Mouse (Mus musculus) hindbrain, embryonic 15.5 days (tissue): ENCODE data around the gene Nwd2. TPM values are rescaled to one million over a fixed set of nuclear protein-coding genes. Genes with fewer than 3 reads are reported as not detected.

Experiments
- ATAC-seq: fragments of 200-750 bp; cut with Nextera tagmentation; 2 replicates; pipeline ENCODE4 v1.8.0; 2017; ENCODE audit warnings: low read depth, moderate number of reproducible peaks, moderate TSS enrichment; ENCODE audit not compliant: low FRiP score
- H3K27ac ChIP-seq: fragments of 300-500 bp; sonication (generic); replicated peaks from 2 replicates; pipeline ENCODE4 v1.5.1; 2015; ENCODE audit warnings: mild to moderate bottlenecking, inconsistent platforms
- H3K27me3 ChIP-seq: fragments of 300-500 bp; sonication (generic); 2 replicates; pipeline ENCODE4 v1.6.1; 2015; ENCODE audit warnings: control low read depth, inconsistent platforms
- H3K36me3 ChIP-seq: fragments of 300-500 bp; sonication (generic); 2 replicates; pipeline ENCODE4 v1.6.1; 2015; ENCODE audit warnings: control low read depth, inconsistent platforms
- H3K4me1 ChIP-seq: fragments of 300-500 bp; sonication (generic); replicated peaks from 2 replicates; pipeline ENCODE4 v1.6.1; 2015; ENCODE audit warnings: control low read depth, inconsistent platforms
- H3K4me2 ChIP-seq: fragments of 300-500 bp; sonication (generic); 2 replicates; pipeline ENCODE4 v1.6.1; 2015; ENCODE audit warnings: moderate library complexity, mild to moderate bottlenecking, inconsistent platforms
- H3K4me3 ChIP-seq: fragments of 300-500 bp; sonication (generic); 2 replicates; pipeline ENCODE4 v1.5.1; 2015; ENCODE audit warnings: mild to moderate bottlenecking, inconsistent platforms
- H3K9ac ChIP-seq: fragments of 300-500 bp; sonication (generic); 2 replicates; pipeline ENCODE4 v1.6.1; 2015; ENCODE audit warnings: inconsistent platforms
- H3K9me3 ChIP-seq: fragments of 300-500 bp; sonication (generic); 2 replicates; pipeline ENCODE4 v1.6.1; 2016; ENCODE audit warnings: control low read depth, inconsistent platforms
- WGBS: fragments of 180-500 bp; shearing (Covaris S2); methylation state at CpG from one replicate; pipeline ENCODE4 v1.1.7; 2015; 5-methylcytosine and 5-hydroxymethylcytosine counted together
- polyA plus RNA-seq: library from polyadenylated mRNA; unstranded; fragments of >200 nt; fragmentation: Nextera tagmentation; extraction: Ambion mirVana; gene quantifications from 2 replicates; pipeline ENCODE4 v1.2.1, GENCODE M21; 2015

Nwd2 gene
- polyA plus RNA-seq, 1 experiment from 2014 or later = 13.3 TPM

DNA sequence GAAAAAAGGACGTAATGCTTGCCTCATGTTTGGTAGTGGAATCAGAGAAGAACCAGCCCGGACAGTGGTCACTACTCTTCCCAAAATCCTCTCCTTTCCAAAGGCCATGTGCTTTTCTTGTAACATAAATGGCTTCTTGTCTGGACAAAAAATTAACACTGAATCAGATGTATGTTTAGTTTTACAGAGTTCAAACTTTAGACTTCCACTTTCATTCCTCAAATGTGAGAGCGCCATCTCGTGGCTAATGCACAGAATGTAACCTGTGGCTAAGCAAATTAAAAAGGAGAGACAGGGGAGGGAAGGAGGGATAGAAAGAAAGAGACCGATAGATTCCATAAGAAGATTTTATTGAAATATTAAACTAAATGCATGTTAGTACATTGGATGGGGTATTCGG, 117.8 kb downstream of the Nwd2 start:
- Histone ChIP-seq H3K4me1 (0 out of 2 replicates have a peak, but pooled peaks cover 7% of the 10 kb centered on the region), H3K27ac (no peak overlapping the region), H3K36me3 (no peaks in the 10 kb centered on the region), H3K4me3 (no peak overlapping the region), H3K4me2 (no peak overlapping the region), H3K27me3 (no peaks in the 10 kb centered on the region), H3K9ac (no peak overlapping the region), H3K9me3 (no peaks in the 10 kb centered on the region)
- ATAC-seq = no peak
- 47% methylated on average over 6 of the region's 6 CpGs for WGBS

DNA sequence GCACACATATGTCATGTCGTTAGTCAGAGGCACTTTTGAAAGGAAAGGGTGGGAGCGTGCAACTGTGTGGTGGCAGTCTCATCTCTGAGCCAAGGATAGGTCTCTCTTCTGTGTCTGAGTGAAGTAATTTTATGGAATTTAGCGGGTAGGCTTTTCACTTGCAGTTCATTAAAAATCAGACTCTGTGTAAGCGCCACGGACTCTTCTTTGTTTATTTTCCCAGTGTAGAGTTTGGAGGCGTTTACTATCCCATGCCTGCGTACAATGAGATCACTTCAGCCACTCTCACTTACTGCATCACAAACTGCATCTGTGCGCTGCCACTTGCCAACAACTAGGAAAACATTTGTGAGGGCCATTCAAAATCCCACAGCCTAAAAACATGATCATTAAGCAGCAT, 118.6 kb downstream of the Nwd2 start:
- H3K4me2 ChIP-seq = peak overlapping the region; percentile 32
- no peak overlapping the region for H3K9ac ChIP-seq
- no peaks in the 10 kb centered on the region for H3K36me3 ChIP-seq
- H3K4me1 ChIP-seq = 0 out of 2 replicates have a peak, but pooled peaks cover 7% of the 10 kb centered on the region
- no peak for ATAC-seq
- no peaks in the 10 kb centered on the region for H3K27me3 ChIP-seq
- H3K4me3 ChIP-seq = no peak overlapping the region
- WGBS = 55% methylated on average over 8 of the region's 8 CpGs
- H3K27ac ChIP-seq = no peak overlapping the region
- no peaks in the 10 kb centered on the region for H3K9me3 ChIP-seq

DNA sequence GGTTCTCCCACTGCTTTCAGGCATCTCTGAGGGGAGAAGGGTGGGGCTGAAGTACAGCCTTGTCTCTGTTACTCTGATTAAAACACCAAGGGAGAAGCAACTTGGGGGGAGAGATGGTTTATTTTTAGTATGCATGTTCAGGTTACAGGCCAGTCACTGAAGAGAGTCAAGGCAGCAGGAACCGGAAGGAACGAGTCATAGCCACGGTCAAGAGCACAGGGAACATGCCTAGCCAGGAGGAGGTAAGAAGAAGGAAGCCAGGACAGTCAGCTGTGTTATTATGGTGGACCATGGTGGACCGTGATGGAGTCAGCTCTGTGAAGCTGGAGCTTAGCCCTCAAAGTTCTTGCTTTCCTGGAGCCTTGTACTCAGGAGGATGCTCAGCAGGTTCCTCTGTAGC, 119.3 kb downstream of the Nwd2 start:
- H3K9me3 ChIP-seq = no peaks in the 10 kb centered on the region
- H3K27ac ChIP-seq = no peak overlapping the region
- H3K4me1 ChIP-seq = 0 out of 2 replicates have a peak, but pooled peaks cover 7% of the 10 kb centered on the region
- no peaks in the 10 kb centered on the region for H3K27me3 ChIP-seq
- H3K36me3 ChIP-seq = no peaks in the 10 kb centered on the region
- no peak overlapping the region for H3K9ac ChIP-seq
- peak overlapping the region; percentile 32 for H3K4me2 ChIP-seq
- no peak overlapping the region for H3K4me3 ChIP-seq
- ATAC-seq = no peak
- 86% methylated on average over 4 of the region's 4 CpGs for WGBS

DNA sequence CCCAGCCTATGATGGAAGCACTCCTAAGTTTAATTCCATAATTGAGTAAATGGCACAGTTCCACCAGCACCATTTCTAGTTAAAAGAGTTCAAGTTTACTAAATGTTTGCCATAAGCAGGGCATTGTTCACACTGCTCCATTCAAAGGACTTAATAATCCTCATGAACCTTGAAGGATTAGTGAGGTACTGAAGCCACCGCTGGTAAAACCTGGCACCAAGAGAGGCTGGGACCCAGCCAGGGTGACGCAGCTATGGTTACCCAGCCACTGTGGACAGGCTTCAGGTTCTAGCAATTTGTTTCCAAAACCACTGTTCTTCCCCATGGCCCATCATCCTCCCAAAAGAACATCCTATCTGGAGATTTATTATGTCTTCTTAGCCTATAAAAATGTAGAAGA, 124.1 kb downstream of the Nwd2 start:
- no peaks in the 10 kb centered on the region for H3K9me3 ChIP-seq
- no peak overlapping the region for H3K4me2 ChIP-seq
- no peaks in the 10 kb centered on the region for H3K27me3 ChIP-seq
- no peak overlapping the region for H3K27ac ChIP-seq
- H3K4me1 ChIP-seq = no peaks in the 10 kb centered on the region
- ATAC-seq = no peak
- H3K36me3 ChIP-seq = no peaks in the 10 kb centered on the region
- WGBS = 69% methylated on average over 2 of the region's 2 CpGs
- no peak overlapping the region for H3K9ac ChIP-seq
- no peak overlapping the region for H3K4me3 ChIP-seq

DNA sequence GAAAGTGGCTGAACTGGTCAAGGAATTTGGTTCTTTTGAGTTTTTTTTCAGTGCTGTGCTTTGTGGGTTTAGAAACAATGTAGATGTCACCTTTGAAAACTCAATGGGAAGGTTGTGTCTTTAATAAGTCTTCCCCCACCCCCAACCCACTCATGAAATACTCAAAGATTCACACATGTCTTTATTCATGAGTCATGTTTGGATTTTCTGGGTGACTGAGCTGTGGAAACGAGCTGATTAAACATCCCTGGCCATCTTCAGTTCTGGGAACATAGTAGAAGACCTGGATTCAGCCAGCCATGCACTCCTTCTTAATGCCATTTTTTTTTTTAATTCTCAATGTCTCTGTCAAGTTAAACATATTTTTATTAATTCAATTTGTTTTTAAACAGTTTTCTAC, 124.7 kb downstream of the Nwd2 start:
- H3K9ac ChIP-seq = no peak overlapping the region
- H3K27me3 ChIP-seq = no peaks in the 10 kb centered on the region
- no peak overlapping the region for H3K4me3 ChIP-seq
- H3K4me2 ChIP-seq = no peak overlapping the region
- no peak overlapping the region for H3K27ac ChIP-seq
- no peaks in the 10 kb centered on the region for H3K4me1 ChIP-seq
- no peak for ATAC-seq
- H3K9me3 ChIP-seq = no peaks in the 10 kb centered on the region
- no peaks in the 10 kb centered on the region for H3K36me3 ChIP-seq
- WGBS = 48% methylated on average over 1 of the region's 1 CpGs

DNA sequence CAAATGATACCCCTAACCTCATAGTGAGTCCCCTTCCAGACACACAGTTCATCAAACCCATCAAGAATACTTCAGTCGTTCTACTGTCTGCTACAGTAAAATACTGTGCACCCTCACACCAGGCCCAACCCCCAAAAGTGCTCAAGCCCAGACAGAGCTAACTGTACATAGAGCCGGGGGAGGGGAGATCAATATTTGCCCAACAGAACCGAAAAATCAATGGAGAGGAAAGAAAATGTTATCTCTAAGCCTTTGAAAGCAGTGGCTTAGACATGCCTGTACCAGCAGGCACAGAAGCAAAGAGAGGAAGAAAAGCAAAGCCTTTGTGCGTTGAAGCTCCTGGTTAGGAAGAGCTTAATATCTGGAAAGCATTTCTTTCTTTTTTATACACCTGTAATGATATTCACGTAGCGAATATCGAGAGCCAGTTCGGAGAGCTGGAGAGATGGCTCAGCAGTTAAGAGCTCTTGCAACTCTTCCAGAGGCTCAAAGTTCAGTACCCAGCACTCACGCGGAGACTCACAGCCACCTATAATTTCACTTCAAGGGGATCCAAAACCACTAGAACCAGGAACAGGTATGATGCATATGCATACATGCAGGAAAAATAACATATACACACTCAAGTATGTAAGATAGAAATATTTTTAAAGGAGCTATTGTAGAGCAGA, 139.4 kb downstream of the Nwd2 start:
- no peak overlapping the region for H3K4me3 ChIP-seq
- no peaks in the 10 kb centered on the region for H3K27me3 ChIP-seq
- H3K9me3 ChIP-seq = no peaks in the 10 kb centered on the region
- H3K9ac ChIP-seq = no peak overlapping the region
- no peaks in the 10 kb centered on the region for H3K36me3 ChIP-seq
- no peak overlapping the region for H3K4me2 ChIP-seq
- no peak for ATAC-seq
- no peak overlapping the region for H3K27ac ChIP-seq
- 95% methylated on average over 10 of the region's 10 CpGs for WGBS
- H3K4me1 ChIP-seq = no peaks in the 10 kb centered on the region

DNA sequence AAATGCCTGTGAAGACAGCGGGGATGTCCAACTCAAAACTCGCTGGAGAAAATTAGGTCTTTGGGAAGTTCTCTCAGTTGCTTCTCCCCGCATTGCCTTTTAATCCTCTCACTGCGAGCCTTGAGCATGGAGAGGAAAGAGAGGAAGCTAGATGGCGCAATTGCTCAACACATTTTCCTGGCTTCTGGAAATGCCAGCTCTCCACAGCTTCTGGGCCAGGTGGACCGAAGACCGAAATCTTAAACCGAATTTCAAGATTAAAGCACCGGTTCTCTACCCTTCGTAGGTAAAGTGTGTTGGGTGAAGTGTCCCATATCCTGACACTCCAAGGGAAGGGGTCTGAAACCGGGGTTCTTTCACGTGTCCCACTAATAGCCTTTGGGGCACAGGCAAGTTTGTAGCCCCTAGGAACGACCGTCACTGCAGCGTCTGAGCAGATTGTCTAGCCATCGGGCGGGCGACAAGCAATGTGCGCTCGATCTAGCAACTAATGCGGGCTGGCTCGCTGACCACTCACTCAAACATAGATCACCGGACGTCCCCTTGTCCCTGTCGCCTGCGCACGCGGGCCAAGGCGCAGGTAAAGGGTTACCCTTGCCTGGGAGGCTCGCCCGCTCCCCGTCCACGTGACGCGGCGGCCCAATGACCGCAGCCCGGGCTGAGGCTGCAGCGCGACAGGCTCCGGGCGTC, 163.1 kb downstream of the Nwd2 start, which contains the start of gene 0610040J01Rik:
0610040J01Rik (plus strand) TSS at position 545 of the 690 bp plus-strand sequence.
- 3% methylated on average over 42 of the region's 42 CpGs for WGBS
- Histone ChIP-seq H3K36me3 (peaks cover 9% of the 10 kb centered on the region; the same call in 1 of the 2 replicates), H3K4me3 (peak within 1 kb of the TSS; percentile 61), H3K9ac (peak within 1 kb of the TSS; percentile 48), H3K4me1 (peaks cover 8% of the 10 kb centered on the region), H3K4me2 (peak within 1 kb of the TSS; percentile 99), H3K9me3 (0 out of 2 replicates have a peak, but pooled peaks cover 2% of the 10 kb centered on the region), H3K27ac (no peak within 1 kb of the TSS), H3K27me3 (peaks cover 9% of the 10 kb centered on the region; the same call in 1 of the 2 replicates)
- peak; percentile 91 for ATAC-seq

DNA sequence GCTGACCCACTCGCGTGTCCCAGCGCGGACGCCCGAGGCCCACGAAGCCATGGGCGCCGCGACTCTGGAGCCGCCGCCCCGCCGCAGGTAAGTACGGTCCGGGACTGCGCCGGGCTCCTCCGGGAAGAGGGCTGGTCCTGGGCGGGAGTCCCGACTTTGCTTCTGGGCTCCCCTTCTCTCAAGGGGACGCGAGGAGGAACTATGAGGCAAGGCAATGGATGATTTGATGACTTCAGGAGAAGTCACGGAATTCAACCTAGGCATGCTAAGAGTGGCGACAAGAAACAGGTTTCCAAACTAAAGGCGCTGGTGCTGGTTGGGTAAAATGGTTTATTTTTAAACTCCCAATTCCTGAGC, 163.6 kb downstream of the Nwd2 start:
- Histone ChIP-seq H3K27ac (no peak overlapping the region), H3K9ac (peak overlapping the region; percentile 48), H3K9me3 (no peaks in the 10 kb centered on the region), H3K4me1 (peaks cover 8% of the 10 kb centered on the region), H3K36me3 (0 out of 2 replicates have a peak, but pooled peaks cover 6% of the 10 kb centered on the region), H3K4me3 (peak overlapping the region; percentile 61), H3K4me2 (peak overlapping the region; percentile 99), H3K27me3 (peaks cover 9% of the 10 kb centered on the region; the same call in 1 of the 2 replicates)
- 2% methylated on average over 25 of the region's 26 CpGs for WGBS
- no peak; the same call in 1 of the 2 replicates for ATAC-seq

DNA sequence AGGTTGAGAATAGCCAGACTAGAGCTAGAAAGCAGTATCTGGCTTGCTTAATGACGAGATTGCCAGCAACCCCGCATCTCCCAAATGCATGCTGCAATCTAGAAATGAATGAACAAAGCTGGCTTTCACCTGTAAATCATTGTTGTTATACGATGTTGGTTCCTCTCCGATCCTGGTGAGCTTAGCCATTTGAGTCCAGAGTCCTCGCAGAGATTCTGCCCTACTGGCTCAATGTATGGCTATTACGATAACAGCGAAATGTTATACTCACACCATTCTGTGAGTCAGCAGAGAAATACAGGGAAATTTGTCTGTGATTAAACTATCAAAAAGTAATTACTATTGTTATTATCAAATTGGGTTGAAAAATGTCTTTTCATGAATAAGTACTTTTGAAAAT, 167.7 kb downstream of the Nwd2 start:
- peaks cover 8% of the 10 kb centered on the region for H3K4me1 ChIP-seq
- WGBS = 92% methylated on average over 7 of the region's 7 CpGs
- H3K4me3 ChIP-seq = no peak overlapping the region
- no peak overlapping the region for H3K4me2 ChIP-seq
- no peaks in the 10 kb centered on the region for H3K36me3 ChIP-seq
- H3K9ac ChIP-seq = no peak overlapping the region
- H3K9me3 ChIP-seq = no peaks in the 10 kb centered on the region
- no peak for ATAC-seq
- H3K27me3 ChIP-seq = peaks cover 7% of the 10 kb centered on the region; the same call in 1 of the 2 replicates
- no peak overlapping the region for H3K27ac ChIP-seq

DNA sequence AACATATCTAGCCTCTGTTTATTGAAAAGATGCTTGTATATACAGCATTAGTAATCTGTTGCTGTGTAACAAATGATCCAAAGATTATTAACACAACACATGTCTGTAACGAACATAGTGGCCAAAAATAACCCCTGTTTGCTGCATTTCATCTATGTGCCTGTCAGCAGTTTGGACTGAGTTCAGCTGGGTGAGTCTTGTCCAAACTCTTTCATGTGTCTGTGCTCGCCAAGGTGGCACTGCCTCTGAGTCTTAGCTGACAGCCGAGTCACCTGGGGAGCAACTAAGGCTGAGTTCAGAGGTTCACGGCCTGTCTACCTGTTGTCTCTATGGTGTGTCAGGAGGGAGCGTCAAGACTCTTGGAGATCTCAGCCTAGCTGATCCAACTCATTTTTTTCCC, 168.4 kb downstream of the Nwd2 start:
- peaks cover 6% of the 10 kb centered on the region; the same call in 1 of the 2 replicates for H3K27me3 ChIP-seq
- H3K27ac ChIP-seq = no peak overlapping the region
- no peaks in the 10 kb centered on the region for H3K36me3 ChIP-seq
- H3K9ac ChIP-seq = no peak overlapping the region
- H3K4me3 ChIP-seq = no peak overlapping the region
- no peak for ATAC-seq
- no peak overlapping the region for H3K4me2 ChIP-seq
- no peaks in the 10 kb centered on the region for H3K9me3 ChIP-seq
- 84% methylated on average over 5 of the region's 5 CpGs for WGBS
- H3K4me1 ChIP-seq = peaks cover 6% of the 10 kb centered on the region

DNA sequence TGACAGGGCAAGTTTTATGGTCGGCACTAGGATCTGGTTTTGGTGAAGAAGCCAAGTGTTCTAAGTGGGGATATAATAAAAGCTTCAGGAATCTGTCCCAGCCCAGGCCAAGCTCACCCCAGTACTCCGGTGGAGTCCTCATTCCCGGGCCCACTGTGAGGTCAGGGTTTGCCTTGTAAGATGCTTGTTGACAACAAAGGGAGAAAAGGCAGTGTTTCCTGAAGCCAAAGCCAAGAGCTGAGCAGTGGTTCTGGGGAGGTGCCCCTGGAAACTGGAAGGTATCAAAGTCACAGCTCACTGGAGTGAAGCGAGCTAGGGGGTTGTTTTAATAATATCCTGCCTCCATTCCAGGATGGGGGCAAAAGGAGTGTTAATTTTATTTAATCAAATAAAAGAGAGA, 170.1 kb downstream of the Nwd2 start:
- no peaks in the 10 kb centered on the region for H3K9me3 ChIP-seq
- no peaks in the 10 kb centered on the region for H3K27me3 ChIP-seq
- ATAC-seq = no peak
- H3K9ac ChIP-seq = no peak overlapping the region
- H3K4me3 ChIP-seq = no peak overlapping the region
- no peaks in the 10 kb centered on the region for H3K36me3 ChIP-seq
- H3K27ac ChIP-seq = no peak overlapping the region
- no peak overlapping the region for H3K4me2 ChIP-seq
- WGBS = 56% methylated on average over 4 of the region's 4 CpGs
- H3K4me1 ChIP-seq = no peaks in the 10 kb centered on the region

DNA sequence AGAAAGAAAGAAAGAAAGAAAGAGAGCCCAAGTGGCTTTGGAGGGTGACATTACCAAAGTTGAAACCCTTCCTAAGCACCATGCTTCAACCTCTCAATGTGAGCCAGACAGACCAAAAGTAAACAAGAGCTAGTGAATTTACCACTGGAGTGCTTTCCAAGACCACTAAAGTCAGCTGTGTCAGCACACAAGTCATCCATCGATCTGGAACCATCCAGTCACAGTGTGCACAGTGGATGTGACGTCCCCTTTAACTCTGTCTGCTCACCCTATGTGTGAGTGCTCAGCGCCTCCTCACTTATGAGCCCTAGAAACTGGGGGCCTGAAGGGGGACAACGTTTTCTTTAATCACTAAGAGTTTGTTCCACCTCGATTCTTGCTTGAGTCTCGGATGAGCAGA, 170.6 kb downstream of the Nwd2 start:
- Histone ChIP-seq H3K4me2 (no peak overlapping the region), H3K4me1 (no peaks in the 10 kb centered on the region), H3K9me3 (no peaks in the 10 kb centered on the region), H3K9ac (no peak overlapping the region), H3K4me3 (no peak overlapping the region), H3K27me3 (no peaks in the 10 kb centered on the region), H3K36me3 (no peaks in the 10 kb centered on the region), H3K27ac (no peak overlapping the region)
- no peak for ATAC-seq
- 85% methylated on average over 6 of the region's 6 CpGs for WGBS
